Mouse (Mus musculus) liver, adult 2 months (tissue): ENCODE measurements around the gene Zcchc14.

Experiments used
- CTCF ChIP-seq: fragments of 200-500 bp; IDR thresholded peaks from 2 replicates; pipeline ENCODE4 v1.5.1; 2011; ENCODE audit warnings: low read depth, low read length, control low read depth
- POLR2A ChIP-seq: fragments of 200-500 bp; IDR thresholded peaks from 2 replicates; pipeline ENCODE4 v1.6.1; 2011; ENCODE audit warnings: low read length, control low read depth; ENCODE audit not compliant: insufficient read depth; ENCODE audit errors: extremely low read depth

GRCm38 (mm10) chr8:121675161-121675560, 22.5 kb upstream of the Zcchc14 start:
- no peak for TF ChIP-seq CTCF
- no peak for TF ChIP-seq POLR2A
